Mouse (Mus musculus) spleen, postnatal 36 days (tissue): ENCODE measurements around the gene Srsf4.

Source experiments
- DNase-seq, 2 experiments: peaks; one replicate each; pipeline ENCODE4 v3.0.0; 2022; ENCODE audit warnings: low spot score in 2 of 2, mixed read lengths in 1 of 2

The Srsf4 gene

DNA sequence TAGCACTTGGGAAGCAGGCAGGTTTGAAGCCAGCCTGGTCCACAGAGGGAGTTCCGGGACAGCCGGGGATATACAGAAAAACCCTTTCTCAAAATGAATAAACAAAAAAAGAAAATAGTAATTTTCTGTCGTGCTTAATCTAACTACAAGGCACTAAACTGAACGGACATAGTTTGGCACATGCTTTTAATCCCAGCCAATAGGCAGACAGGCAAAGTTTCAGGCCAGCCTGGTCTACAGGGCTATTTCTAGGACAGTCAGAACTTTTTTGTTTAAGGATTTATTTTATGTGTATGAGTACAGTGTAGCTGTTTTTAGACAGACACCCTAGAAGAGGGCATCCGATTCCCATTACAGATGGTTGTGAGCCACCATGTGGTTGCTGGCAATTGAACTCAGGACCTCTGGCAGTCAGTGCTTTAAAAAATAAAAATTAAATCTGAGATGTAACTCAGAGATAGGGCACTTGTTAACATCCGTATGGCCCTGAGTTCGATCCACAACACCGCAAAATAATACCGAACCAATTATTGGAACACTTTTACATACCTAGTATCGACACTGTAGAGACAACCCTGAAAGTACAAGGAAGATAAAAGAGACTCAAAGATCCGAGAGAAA is 635 bp upstream of the Srsf4 start:
- no peak for DNase-seq

DNA sequence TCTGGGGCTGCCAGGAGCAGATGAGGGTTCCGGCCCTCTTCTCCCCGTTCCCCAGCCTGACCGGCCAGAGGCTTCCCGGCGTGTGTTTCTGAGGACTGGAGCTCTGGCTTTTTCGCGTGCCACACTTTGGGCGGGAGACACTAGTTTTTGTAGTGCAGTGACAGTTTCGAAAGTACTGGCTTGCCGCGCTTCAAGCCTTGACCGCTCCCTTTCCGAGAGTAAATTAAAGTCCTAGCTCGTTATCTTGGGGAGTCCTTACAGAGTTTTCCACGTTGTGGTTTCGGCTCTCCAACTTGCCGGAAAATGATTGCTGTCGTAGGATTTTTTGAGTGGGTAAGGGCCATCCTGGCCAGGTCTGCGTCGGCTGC is 736 bp downstream of the Srsf4 start:
- DNase-seq = no peak

DNA sequence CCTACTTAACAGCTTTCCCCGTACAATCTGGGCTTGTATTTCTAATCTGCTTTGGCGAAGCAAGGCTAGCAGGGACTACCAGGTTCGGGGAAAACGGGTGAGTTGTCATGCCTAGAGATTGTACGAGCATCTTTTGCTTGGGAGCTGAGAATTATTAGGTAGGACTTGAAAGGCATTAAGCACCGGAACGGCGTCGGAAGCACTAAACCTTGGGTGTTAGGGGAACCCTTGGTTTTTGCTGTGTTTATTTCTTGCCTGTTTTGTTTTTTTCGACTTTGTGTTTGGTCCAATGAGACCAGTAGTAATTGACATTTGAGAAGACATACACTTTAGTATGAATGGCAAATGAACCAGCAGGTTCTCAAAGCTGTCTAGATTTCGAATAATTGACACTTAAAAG is 1.1 kb downstream of the Srsf4 start:
- DNase-seq = no peak

DNA sequence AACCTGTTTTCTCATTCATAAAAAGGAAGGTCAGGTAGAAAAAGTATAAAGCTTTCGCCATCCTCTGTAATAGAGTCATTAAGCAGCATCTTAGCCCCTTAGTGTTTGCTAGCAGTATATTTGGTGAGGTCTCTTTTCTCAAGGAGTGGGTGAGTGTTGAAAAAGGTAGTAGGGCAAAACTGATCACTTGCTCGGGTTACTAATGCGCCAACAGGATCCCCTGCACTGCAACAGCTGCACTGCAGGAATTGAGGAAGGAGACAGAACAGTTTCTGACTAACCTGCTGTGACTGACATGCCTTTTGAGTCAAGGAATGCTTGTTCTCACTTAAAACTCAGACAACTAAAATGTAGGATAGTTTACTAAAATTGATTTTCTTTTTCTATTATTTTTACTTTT is 1.8 kb downstream of the Srsf4 start:
- DNase-seq = no peak

DNA sequence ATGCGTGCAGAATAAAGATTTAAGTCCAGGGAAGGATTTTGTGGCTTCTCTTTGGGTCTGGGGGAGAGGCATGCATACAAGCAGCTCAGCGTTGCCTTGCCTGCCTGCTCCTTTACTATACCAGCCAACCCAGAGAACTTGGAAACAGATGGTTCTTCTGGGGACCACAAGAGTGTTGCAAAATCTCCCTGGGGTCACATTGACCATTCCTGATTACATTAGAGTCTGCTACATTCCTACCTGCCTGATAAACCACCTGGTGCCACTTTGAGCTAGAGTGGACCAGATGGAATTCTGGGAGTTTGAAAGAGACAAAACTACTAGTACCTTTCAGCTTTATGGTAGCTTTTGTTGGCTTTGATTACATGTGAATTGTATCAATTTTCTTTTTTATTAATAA is 3.4 kb downstream of the Srsf4 start:
- DNase-seq = no peak

DNA sequence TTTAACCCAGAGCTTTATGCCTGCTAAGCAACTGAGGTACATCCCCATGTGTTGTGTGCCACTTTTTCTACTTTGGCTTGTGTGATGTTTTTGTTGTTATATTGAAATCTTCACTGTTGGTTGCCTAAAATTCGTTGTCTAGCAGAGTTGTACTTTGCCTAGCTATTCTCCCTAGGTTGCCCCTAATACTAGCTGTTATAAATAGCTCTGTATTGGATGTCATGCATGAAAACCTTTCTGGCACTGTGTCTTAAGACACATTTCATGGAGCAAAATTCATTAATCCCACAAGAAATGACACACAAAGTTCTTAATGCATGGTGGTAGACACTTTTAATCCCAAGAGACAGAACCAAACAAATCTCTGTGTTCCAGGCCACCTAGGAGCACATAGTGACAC is 6.3 kb downstream of the Srsf4 start:
- DNase-seq = no peak

DNA sequence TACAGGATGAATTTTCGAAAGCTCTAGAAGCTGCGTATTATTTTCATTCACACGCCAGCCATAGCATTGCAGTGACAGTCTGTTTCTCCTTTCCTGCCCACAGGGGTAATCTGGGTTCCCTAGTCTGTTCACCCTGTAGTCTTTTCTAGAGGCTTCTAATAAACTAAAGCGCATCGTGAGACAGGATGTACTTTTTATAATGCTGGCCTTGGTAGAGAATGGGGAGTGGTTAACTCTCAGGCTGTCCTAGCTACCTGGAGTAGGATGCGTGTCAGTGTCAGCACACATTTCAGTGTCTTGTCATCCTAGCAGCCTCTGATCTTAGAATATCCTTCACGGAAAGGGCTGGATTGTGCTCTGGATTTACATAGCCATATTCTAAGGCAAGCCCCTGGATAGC is 7.9 kb downstream of the Srsf4 start:
- no peak for DNase-seq

DNA sequence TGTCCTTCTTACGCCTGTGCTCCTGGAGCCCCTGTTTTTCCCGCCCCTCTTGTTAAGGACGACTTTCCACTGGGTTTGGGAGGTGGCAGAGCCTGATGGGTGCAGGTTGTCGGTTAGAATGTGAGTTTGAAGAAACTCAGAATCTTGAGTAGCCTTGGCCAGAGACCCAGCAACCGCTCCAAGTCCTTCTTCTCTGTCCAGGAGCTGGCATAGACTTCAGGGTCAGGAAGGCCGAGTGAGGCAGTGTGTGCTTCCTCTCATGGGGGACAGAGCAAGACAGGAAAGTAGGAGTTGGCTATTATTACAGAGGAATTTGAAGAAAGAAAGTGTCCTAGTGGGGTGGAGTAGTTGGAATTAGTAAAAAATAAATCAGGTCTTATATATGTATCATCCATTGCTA is 10.2 kb downstream of the Srsf4 start:
- no peak for DNase-seq

DNA sequence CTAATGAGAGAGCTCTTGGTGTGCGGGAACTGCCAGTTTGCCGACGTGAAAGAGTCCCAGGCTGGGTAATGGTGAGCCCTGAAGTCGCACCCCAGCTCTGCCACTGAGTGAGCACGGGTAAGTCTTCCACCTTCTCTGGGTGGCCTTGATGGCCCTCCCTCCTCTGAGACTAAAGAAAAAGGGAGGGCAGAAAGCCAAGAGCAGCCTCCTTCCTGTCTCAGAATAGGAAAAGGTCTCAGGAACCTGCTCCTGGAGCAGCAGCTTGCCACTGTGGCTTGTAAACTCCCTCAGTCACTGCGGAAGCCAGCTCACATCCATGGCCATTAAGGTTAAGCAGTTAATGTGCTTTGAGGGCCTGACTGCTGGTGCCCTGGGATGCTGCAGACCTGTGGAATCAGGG is 12.0 kb downstream of the Srsf4 start:
- no peak for DNase-seq

DNA sequence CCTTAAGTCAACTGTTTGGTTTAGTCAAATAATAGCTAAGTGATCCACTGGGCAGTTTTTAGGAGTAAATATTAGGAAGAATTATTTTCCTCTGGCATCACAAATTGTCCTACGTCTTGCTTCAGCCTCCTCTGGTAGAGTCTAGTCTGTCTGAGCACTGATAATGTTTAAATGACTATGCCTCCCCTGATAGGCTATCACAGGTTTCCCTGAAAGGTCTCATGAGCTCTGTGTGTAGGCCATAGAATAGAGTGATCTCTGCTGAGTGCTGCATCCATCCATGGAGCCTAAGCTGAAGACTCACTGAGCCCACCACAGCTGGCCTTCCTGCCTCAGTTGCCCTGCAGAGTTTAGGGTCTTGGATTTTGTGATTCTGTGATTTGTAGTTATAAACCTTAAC is 15.1 kb downstream of the Srsf4 start:
- DNase-seq = no peak

DNA sequence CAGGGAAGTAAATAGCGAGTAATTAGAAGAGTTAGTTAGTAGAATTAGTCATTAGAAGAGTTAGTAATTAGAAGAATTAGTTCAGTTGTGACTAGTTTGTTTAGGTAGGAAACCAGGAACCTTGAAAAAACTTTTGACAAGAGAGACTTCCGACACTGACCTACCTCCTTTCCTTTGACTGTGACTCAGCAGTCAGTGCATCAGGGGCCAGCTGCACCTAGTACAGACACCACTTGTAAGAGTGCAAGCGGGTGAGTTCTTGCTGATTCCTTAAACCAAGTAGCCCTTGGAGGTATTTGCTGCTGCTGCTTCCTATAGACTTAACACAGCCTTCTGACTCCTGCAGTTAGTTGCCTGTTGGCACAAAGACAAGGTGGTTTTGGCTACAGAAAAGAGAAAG is 17.3 kb downstream of the Srsf4 start:
- DNase-seq = no peak

DNA sequence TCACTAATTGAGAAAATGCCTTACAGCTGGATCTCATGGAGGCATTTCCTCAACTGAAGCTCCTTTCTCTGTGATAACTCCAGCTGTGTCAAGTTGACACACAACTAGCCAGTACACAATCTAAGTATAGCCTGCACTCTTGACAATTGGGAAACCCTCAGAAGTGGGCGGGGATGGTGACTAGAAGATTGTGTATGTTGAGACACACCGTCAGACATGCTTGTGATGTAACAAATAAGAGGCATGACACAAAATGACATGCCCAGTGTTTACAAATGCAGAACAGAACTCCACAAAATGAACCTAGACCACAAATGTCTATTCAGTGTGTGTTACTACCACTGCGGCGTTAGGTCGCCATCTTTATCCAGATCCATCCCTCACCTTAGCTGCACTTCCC is 23.7 kb downstream of the Srsf4 start:
- no peak for DNase-seq

DNA sequence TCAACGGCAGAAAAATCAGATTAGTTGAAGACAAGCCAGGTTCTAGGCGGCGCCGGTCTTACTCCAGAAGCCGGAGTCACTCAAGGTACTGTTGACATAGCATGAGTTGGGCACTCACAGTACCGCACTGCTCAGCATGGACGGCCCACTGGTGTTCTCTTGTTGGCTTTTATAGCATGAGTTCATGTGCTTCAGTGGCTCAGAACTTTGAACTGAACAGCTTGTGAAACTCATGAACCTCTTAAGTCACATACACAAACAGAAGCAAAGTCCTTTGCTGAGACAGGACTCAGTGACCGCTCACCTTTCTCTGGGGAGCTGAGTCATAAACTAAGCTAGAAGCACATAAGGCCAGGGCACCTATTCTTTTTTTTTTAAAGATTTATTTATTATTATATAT is 24.4 kb downstream of the Srsf4 start:
- no peak for DNase-seq

DNA sequence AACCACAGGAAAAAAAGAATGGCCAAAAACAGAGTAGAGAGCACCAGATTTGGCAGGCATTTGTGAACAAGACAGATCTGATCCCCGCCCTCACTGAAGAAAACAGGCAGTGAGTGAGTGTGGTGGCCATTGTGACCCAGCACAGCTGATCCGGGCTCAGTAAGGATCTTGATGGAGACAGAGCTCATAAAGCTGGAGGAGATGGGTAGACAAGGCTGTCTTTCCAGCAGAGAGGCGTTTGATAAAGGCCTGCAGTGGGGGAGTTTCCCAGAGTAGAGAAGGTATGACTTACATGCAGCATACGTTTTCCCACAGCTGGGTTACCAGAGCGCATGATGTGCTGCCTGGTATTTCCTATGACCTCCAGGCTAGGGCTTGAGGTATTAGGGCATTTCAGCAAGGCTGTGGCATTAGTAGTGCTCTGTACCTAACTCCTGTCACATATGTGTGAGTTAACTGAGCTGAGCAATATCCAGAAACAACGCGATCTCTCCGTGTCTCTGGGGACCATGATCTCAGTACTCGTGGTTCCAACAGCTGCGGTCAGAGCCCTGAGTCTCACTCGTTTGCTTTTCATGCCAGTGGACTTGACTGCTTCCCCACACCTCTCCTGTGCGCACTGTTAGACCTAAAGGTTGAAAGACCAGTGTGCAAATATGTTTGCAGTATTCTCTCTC is 25.2 kb downstream of the Srsf4 start:
- DNase-seq = no peak

DNA sequence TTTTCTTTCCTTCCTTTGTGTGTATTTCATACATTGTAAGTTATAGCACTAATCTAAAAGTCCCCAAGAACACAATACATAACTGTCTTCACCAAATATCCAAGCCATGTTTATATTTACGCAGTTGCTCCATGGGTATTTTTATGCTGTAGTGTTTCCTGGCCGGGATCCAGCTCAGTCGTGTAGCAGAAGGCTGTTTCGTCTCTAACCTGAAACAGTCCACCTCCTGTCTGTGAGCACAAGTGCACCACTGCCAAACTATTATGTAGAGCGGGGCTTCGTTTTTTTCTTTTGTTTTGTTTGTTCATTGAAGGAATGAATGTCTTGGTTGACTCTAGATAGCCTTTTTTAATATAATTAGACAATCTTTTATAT is 25.8 kb downstream of the Srsf4 start:
- no peak for DNase-seq

DNA sequence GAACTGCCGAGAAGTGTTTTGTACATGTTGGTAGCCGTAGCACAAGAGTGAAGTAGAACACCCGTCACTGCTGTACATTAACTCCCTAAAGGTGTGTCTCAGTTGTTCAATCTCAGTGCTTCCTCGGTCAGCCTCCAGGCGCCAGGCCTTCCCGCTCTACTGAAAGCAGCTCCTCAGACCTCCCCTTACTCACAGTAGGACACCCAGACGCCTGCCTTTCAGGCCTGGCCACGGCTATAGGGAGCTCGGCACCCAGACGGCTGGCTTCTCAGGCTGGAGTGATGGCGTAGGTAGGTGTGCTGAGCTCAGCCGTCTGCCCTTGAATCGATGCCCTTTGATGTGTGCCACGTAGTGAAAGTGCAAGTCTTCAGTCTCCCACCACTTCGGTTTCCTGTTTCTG is 27.7 kb downstream of the Srsf4 start:
- DNase-seq = no peak

DNA sequence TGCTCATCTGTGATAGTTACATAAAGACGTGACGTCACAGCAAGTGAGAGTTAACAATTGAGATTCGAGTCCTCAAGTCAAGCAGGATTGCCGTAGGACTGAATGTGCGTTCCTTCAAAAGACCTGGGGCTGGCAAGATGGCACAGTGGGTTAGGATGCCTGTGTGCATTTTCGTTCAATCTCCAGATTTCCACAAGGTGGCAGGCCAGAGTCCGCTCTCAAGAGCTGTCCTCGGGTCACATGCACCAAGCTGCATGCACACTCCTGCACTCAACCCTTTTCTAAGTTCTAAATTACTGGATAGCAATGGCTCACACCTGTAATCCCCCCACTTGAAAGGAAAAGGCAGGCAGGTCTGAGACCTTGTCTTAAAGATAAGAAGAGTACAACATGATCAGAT is 31.1 kb downstream of the Srsf4 start:
- DNase-seq = no peak

DNA sequence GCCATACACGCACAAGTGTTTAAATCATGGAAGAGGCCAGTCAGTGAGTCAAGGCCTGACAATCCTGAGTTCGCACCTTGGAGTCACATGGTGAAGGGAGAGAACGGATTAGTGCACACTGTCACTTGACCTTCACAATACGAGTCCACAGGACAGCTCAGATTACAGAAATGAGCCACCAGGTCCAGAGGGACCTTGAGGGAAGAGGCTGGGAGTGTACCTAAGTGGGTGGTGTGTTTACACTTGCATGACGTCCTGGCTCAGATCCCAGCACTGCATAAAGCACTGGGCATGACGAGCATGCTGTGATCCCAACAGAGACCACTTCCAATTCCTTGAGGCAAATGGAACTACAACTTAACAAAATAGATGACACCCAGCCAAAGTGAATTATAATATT is 33.0 kb downstream of the Srsf4 start:
- no peak for DNase-seq

DNA sequence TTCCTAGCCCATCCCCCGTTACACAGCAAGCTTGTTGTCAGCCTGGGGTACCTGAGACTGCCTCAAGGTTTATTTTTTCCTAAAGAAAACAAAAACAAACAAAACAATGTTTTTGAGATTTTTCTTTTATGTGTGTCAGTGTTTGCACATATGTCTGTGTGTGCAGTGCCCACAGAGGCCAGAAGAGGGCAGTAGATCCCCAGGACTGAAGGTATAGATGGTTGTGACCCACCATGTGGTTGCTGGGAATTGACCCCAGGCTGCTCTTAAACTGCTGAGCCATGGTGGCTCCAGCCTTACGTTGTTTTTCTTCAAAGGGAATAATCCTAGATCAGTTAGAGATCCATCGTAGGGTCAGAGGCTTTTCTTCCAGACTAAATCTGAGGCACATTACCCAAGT is 34.5 kb downstream of the Srsf4 start:
- DNase-seq = no peak

DNA sequence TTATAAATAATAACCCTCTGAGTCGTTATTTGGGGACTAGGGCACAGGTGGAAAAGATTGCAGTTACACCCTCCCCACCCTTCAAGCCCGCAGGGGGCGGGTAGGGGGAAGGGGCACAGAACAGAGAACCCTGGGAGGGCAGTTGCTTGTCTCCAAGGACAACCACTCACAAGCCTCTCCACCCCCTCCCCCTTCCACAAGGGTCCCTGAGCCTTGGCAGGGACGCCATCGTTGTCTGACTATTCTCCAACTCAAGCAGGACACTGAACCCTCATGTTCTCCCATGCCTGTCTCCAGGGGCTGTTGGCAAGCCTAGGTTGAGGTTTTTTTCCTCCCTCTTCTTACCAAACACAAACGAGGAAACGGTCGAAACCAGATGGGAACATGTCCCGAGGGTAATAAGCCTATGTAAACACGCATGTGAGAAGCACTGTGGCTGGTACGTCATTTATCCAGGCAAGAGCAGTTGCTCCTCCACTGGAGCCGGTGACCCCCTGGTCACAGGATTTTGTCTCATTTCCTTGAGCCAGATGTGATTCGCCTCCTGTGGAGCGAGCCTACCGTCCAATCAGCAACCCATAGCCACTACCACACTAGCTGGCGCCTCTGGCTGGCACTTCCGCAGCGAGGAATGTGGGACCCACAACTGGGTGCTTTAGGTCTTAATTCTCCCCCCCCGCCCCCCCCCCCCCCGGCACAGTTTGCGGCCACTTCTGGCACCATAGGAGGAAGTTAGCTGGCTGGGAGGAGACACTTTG is 37.0 kb downstream of the Srsf4 start:
- no peak for DNase-seq

DNA sequence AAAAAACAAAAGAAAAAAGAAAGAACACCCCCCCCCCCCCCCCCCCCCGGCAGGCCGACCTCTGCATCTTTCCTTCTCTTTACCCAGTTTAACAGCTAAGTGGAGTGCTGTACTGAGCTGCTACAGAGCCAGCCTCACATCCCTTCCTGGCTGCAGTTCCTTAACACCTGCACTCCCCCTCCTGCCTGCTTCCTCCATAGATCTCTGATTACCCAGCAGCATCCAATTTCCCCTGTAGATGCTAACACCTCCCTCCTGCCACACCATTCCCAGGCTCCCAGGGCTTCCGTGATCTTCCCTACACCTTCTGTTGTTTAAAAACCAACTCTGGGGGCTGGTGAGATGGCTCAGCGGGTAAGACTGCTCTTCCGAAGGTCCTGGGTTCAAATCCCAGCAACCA is 38.1 kb downstream of the Srsf4 start:
- DNase-seq = no peak

DNA sequence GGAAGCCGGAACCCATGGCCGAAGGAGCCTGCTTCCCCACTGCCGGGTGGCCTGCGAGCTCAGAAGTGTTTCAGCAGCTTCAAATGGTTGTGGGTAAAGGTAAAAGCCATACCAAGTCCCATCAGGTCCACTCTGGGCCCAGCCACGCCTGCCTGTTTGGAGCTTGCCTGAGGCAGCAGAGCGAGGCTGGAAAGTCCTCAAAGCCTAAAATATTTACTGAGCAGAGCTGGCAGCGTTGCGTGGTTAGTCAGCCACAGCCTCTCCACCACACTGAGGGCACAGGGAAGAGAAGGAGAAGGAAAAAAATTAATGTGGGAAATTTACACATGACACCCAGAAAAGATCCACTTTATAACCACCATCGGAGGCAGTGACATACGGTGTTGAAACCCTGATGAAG is 40.1 kb downstream of the Srsf4 start:
- no peak for DNase-seq

DNA sequence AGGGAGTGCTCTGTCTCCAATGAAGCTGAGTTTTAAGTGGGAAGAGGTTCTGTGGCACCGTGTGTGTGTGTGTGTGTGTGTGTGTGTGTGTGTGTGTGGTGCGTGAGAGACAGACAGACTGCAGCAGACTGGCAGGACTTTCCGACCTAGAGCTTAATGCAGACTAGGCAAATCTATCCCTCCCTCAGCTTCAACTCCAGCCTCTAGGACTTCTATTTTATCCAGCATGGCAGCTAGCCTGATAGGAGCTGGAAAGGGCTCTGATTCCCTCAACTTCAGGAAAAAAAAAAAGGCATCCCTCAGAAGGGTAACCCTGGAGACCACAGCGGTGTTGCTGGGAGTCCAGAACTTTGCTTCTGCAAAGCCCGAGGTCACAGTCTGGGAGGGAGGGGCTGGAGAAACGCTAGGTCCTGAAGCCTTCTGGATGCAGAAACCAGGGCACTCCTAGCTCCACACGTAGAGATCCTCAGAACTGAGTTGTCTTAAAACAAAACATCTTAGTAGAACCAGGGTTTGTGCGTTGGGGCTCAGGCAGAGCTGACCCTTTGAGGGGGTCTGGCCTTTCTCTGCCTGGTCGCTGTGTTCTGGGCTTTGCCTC is 40.7 kb downstream of the Srsf4 start:
- DNase-seq = no peak
